Mouse (Mus musculus) urinary bladder, postnatal 4 days (tissue): ENCODE data around the gene Pdhx.

Source experiments
- DNase-seq, 2 experiments: peaks; one replicate each; pipeline ENCODE4 v3.0.0; 2021 to 2022; ENCODE audit warnings: low spot score in 2 of 2

The Pdhx gene

DNA sequence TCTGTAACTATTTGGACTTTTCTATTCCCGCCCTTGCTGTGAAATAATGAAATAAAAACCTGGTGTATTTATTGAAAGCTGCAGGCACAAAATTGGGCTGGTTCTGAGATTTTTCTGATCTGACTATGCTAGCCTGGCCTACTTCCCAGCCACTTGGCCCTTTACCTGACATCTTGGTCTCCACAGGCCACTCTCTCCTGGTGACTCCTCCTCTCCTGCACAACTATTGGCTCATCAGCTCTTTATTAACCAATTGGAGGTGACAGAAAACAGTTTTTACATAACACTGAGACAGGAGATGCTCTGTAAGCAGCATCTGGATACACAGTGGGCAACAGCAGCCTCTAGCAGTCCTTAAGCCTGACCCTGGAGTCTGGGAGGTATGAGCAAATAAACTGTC is 83.9 kb downstream of the Pdhx start:
- no peak for DNase-seq

DNA sequence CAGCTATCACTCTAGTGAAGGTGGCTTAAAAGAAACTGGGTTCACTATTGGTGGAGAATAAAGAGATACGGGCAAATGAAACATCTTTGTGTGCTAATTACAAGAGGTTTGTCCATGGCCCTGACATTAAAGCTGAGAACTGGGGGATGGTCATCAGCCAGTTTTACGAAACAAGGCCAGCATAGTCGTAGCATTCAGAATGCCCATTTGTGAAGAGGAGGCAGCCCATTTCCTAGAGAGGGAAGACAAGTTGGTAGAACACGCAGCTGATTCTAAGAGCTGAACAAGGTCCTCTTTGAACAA is 85.7 kb downstream of the Pdhx start:
- no peak for DNase-seq

DNA sequence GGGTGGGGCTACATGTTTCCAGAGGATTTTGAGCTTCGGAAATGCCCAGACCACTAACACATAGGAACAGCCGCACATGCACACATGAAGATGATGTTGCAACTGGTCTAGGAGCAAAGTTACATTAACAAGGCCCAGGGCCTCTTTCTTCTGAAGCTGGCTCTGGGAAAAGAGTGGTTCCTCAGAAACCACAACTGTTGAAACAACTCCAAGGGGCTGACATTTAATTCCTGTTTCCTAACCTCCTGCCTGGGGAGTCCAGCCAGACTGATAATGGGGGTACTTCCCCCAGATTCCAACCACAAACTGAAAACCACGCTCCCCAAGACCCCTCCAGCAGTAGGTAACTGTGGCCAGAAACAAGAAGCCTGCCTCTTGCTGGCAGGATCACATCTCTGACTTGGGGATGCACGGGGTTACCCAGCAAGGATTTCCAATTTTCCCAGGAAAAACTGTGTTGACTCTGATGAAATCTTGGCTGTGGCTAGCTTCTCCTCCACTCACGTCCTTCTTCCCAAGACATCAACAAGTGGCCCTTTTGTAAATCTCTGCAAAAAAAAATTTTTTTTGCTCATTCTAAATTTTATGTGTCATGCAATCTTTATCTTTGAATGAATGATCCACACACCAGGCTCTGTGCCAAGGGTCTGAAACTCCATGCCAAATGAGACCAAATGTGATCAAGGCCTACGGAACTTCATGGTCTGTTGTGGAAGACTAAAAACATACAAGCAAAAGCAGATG is 86.2 kb downstream of the Pdhx start:
- DNase-seq, result no peak

DNA sequence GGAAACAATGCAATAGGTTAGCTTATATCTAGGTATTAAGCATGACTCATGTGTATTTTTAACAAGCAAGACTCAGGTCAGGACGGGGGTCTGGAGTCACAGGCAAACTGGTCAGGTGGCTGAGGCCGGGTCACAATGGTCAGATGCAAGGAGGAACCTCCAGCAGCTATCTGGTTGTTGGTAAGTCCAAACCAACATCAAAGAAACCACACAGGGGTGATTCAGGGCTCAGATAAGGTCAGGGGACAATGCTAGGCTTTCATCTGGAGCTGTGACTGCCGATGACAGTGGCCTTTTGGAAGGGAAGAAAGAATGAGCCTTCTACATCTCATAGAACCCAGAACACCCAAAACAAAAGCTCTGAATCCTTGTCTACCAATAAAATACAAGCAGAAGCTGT is 86.9 kb downstream of the Pdhx start:
- no peak for DNase-seq

DNA sequence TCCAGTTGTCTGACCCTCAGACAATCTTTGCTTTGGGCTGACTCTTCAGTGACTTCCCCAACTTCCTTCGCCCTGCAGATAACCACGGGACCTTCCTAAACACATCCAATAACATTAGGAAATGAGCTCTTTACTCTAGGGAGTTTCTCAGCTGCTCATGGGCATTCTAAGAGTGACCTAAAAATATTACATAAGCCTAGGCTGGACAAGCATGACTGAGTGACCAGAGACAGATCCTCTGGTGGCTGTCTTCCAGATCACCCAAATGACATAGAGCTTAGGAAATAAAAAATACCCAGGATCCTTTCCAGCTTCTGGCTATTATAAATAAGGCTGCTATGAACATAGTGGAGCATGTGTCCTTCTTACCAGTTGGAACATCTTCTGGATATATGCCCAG is 90.5 kb downstream of the Pdhx start:
- DNase-seq, result no peak

DNA sequence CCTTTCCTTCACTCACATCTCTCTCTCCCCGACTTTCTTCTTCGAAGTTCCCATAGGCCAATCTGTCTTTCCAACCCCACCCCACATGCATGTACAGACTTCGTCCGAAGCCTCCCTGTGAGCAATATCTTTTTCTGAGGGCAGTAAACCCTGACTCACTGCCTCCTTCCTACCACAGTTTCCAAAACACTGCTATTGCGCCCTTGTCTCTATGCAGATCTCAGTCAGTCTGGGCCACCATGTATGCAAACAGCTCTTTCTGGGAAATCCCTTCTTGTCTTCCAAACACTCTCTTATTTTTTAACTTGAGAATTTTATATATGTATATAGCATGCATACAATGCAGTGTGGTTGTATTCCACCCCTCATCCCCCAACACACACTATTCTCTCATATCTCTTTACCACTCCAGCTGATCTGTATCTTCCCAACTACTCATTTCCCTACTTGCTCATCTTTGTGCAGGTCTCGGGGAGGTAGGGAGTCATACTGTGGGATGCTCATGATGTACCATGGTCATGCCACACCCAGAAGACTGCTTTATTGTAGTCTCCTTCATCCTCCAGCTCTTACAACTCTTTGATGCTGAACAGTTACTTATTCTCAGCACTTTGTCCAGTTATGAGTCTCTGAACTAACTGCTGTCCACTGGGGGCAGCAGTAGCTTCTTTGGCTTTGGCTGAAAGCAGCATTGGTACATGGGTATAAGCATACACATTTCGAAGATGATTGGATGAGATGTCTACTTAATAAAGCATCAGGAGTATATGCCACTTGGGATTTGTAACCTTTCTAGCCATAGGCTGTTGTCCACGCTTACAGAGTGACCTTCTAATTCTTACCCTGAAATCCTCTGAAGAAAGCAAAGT is 91.6 kb downstream of the Pdhx start:
- no peak for DNase-seq

DNA sequence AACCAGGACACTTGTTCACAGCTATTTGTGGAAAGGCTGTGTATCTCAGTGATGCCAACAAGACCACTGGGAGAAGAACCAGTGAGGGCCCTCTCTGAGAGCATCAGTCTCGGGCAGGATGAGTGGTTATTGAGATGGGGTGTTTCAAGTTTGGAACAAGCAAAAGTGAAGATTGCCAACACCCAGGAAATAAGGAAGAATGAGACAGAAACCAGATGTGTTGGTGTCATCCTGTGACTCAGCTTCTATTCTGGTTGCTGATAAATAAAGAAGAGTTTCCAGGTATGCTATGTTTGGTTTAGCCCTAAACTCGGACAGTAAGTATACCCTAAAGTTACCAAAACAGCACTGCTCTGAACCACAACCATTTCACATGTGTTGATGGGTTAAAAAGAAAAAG is 92.4 kb downstream of the Pdhx start:
- no peak for DNase-seq

DNA sequence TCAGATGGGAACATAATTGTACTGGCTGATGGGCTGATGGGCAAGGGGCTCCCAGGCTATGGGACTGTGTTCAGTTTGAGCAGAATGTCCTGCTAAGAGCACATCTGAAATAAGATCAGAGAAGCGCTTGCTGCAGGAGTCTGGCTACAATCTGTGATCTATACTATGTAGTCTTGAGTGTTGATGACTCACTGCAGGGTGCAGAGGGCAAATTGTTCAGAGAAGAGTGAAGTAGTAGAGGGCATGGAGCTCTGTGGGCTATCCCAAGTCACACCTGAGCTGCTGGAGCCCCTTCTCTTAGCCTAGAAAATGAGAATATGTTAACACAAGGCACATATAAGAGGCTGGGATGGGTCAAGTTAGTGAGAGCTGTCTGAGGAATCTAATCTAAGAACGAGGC is 93.8 kb downstream of the Pdhx start:
- DNase-seq, result no peak

DNA sequence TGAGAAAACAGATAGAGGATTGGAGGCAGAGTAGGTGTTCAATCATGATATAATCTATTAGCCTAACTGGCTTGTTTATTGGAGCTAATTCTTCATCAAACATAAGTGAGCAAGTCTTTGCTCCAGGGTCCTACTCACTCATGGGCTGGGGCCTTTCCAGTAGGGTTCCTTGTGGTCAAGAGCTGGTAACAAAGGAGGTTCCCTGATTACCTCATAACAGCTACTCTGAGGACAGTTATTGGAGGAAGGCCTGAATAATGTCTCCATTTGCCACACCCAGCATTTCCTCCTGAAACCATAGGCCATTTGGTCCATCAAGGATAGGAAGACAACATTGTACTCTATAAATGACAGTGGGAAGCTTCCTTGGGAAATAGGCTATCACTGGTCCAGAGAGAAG is 94.2 kb downstream of the Pdhx start:
- DNase-seq, result no peak

DNA sequence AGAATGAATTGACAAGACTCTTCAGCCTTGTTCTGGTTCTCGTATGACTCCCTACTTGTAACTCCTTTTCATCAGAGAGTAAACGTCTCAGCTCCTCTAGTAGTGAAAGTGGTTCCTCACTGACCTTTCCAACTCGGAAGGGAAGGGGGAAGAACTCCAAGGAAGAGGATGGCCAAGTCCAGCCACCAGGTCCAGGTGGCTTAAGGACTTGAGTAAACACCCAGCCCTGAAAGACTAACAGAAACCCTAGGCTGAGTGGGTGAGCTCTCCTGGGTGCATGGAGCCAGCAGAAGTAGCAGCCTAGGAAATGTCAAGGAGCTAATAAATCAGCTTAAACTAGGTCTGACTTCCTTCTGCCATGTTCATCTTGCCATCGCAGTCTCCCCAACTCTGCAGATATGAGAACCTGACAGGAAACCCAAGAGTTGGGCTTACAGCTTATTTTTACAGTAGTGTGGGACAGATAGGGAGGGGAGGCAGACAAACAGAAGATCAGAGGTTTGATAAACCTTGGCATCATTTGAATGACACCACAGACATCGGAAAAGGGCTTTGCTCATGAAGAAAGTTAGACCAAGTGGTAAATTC is 97.9 kb downstream of the Pdhx start:
- no peak for DNase-seq

DNA sequence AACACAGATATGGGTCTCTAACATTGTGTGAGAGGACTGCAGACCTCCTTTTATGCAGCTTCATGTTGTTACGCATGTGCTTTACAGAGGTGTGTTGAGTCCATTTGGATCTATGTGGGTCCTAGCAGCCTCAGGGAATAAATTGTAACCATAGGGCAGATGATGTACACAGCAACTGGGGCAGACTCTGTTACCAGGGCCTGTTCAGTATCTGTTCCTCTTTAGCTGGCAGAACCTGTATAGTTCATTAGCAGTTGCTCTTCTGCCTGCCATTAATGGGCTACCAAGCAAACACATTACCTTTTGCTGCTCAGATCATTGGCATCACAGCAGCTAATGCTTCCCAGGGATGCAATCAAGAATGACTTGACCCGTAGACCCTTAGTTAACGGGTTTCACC is 100.2 kb downstream of the Pdhx start:
- DNase-seq, result no peak

DNA sequence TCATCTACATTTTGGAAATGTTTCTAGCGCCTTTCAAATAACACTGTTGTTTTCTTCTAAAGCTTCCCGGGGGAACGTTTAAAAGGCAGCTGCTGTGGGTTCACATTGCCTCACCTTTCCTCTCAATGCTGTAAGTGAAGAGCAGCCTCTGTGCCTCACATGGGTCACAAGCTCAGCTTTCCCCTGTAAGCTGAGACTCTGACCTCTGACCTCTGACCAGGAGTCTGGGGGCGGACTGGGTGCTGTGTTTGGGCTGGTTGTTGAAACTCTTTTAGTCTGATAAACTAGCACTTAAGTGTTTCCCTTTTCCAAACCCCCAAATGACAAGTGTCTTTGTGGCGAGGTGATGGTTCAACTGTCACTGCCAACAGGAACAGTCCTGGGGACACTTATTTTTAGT is 100.7 kb downstream of the Pdhx start:
- DNase-seq, result no peak

DNA sequence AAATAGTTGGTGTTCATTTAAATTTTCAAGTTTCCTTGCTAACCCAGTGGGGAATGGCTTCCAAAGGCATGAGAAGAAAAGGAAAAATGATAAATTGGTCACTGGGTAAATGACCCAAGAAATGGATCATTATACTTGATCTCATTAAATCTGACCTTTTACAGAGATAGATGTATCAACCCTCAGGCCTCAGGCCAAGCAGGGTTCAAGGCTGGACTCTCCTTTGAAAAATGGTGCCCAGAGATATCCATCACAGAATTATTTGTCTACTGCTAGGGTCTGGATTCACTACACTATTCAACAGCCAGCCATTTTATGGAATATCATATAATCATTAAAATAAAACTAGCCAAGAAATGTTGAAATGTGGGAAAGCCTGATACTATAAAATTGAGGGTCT is 101.4 kb downstream of the Pdhx start:
- no peak for DNase-seq
